Comparison of ENCODE assay signal across 9 mouse cellular contexts in the genomic region with DNA sequence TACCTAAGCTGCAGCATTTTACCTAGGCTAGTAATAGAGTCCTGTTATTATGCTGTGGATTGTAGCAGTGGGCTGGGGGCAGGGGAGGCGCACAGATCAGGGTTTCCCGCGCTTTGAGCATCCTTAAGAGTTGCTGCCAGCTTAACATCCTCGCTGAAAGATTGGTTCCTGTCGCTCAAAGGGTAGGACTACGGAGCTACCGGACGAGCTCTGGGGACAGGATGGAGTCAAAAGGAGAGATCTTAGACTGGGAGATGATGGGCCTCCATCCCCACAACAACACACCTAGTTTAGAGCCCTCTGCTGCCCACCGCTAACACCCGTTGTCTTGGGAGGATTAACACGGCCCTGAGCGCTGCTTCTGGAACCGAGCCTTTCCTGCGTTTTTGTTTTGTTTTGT.
DNase-seq lines count a peak whose midpoint lies in the region; ATAC-seq and TF ChIP-seq lines count a peak whose summit lies in the region.
"Had no signal": no experiment of that assay in that cellular context is flagged by ENCODE, and none has a peak within 500 bp of the region (broad histone marks: within the 10 kb centered on the region; RNA-seq: fewer than 3 reads in every experiment).

No protein-coding gene starts in this region.

- peak overlapping the region; percentile 99 for H3K9ac ChIP-seq in hindbrain, embryonic 14.5 days
- H3K9ac ChIP-seq in neural tube, embryonic 13.5 days: peak overlapping the region; percentile 100
- no peak overlapping the region for H3K9ac ChIP-seq in liver, postnatal 0 days (replicated peaks)

- no peak for TF ChIP-seq CTCF in cerebellum, adult 2 months (IDR thresholded peaks at IDR 0.05; ENCODE audit: borderline replicate concordance, insufficient read depth, low read depth, low read length)
- no peak for TF ChIP-seq CTCF in liver, postnatal 0 days (IDR thresholded peaks at IDR 0.05; ENCODE audit: low read depth)

- DNase-seq in cerebellum, adult 2 months: peak; percentile 31 to 57
- no peak for DNase-seq in cerebellum, adult 8-10 months
- no peak for DNase-seq in embryonic facial prominence, embryonic 10.5 days (ENCODE audit: low spot score)
- DNase-seq in hindbrain, embryonic 14.5 days (ENCODE audit: low spot score): peak; percentile 59
- no peak for DNase-seq in adrenal gland, postnatal 25 days
- DNase-seq in heart, adult 11 months: no peak
- no peak for DNase-seq in liver, postnatal 0 days
- DNase-seq: lung, adult 2 months had no signal

- H3K4me1 ChIP-seq in cerebellum, adult 2 months (ENCODE audit: control insufficient read depth, insufficient read depth, low read length): no peaks in the 10 kb centered on the region; the same call in 1 of the 2 replicates
- H3K4me1 ChIP-seq in embryonic facial prominence, embryonic 10.5 days: peaks cover 23% of the 10 kb centered on the region
- H3K4me1 ChIP-seq in hindbrain, embryonic 14.5 days (replicated peaks; ENCODE audit: control insufficient read depth, insufficient read depth, low read length): peaks cover 19% of the 10 kb centered on the region
- H3K4me1 ChIP-seq in neural tube, embryonic 13.5 days (replicated peaks): peaks cover 35% of the 10 kb centered on the region
- no peaks in the 10 kb centered on the region; the same call in 1 of the 2 replicates for H3K4me1 ChIP-seq in liver, postnatal 0 days (ENCODE audit: insufficient read depth)

- no peaks in the 10 kb centered on the region for H3K9me3 ChIP-seq in embryonic facial prominence, embryonic 10.5 days
- no peaks in the 10 kb centered on the region for H3K9me3 ChIP-seq in hindbrain, embryonic 14.5 days (ENCODE audit: control insufficient read depth, low read length)
- H3K9me3 ChIP-seq in neural tube, embryonic 13.5 days: no peaks in the 10 kb centered on the region
- H3K9me3 ChIP-seq in liver, postnatal 0 days (ENCODE audit: low read length): no peaks in the 10 kb centered on the region

- H3K27me3 ChIP-seq in cerebellum, adult 2 months (ENCODE audit: control insufficient read depth, insufficient read depth, low read length): no peaks in the 10 kb centered on the region
- peaks cover 100% of the 10 kb centered on the region for H3K27me3 ChIP-seq in embryonic facial prominence, embryonic 10.5 days (replicated peaks; ENCODE audit: low read depth, poor library complexity, severe bottlenecking)
- no peaks in the 10 kb centered on the region for H3K27me3 ChIP-seq in hindbrain, embryonic 14.5 days (ENCODE audit: control insufficient read depth, insufficient read depth, low read length)
- H3K27me3 ChIP-seq in neural tube, embryonic 13.5 days: peaks cover 4% of the 10 kb centered on the region; the same call in 1 of the 2 replicates
- peaks cover 77% of the 10 kb centered on the region for H3K27me3 ChIP-seq in liver, postnatal 0 days (ENCODE audit: insufficient read depth, low read length)

- 0 out of 2 replicates have a peak, but pooled peaks have one; percentile 14 for TF ChIP-seq POLR2A in cerebellum, adult 2 months (IDR thresholded peaks at IDR 0.05; ENCODE audit: borderline replicate concordance, insufficient read depth, low read length)

- H3K4me3 ChIP-seq in cerebellum, adult 2 months (replicated peaks; ENCODE audit: insufficient read depth, low read depth, low read length): peak overlapping the region; percentile 73
- peak overlapping the region; percentile 55 for H3K4me3 ChIP-seq in embryonic facial prominence, embryonic 10.5 days
- H3K4me3 ChIP-seq in hindbrain, embryonic 14.5 days (replicated peaks; ENCODE audit: low read length): peak overlapping the region; percentile 75
- peak overlapping the region; percentile 70 for H3K4me3 ChIP-seq in neural tube, embryonic 13.5 days
- no peak overlapping the region for H3K4me3 ChIP-seq in liver, postnatal 0 days (ENCODE audit: low read depth, low read length)

- no peak for ATAC-seq in hindbrain, embryonic 14.5 days (ENCODE audit: low FRiP score)
- ATAC-seq in neural tube, embryonic 13.5 days (ENCODE audit: low read depth): no peak
- ATAC-seq in liver, postnatal 0 days: no peak

- no peaks in the 10 kb centered on the region for H3K36me3 ChIP-seq in embryonic facial prominence, embryonic 10.5 days (replicated peaks)
- H3K36me3 ChIP-seq in hindbrain, embryonic 14.5 days (replicated peaks; ENCODE audit: control insufficient read depth, insufficient read depth): peaks cover 10% of the 10 kb centered on the region
- H3K36me3 ChIP-seq in neural tube, embryonic 13.5 days: peaks cover 9% of the 10 kb centered on the region; the same call in 1 of the 2 replicates
- H3K36me3 ChIP-seq in liver, postnatal 0 days (replicated peaks; ENCODE audit: insufficient read depth, low read length): no peaks in the 10 kb centered on the region

- H3K27ac ChIP-seq in cerebellum, adult 2 months (ENCODE audit: insufficient read depth, low read length): peak overlapping the region; percentile 64
- H3K27ac ChIP-seq in embryonic facial prominence, embryonic 10.5 days (replicated peaks): peak overlapping the region; percentile 85
- H3K27ac ChIP-seq in hindbrain, embryonic 14.5 days: peak overlapping the region; percentile 100
- H3K27ac ChIP-seq in neural tube, embryonic 13.5 days (replicated peaks): peak overlapping the region; percentile 100
- H3K27ac ChIP-seq in liver, postnatal 0 days (ENCODE audit: low read depth): no peak overlapping the region

- 40% methylated on average over 14 of the region's 14 CpGs for WGBS in cerebellum, adult 2 months
- WGBS in embryonic facial prominence, embryonic 10.5 days: under 1% methylated on average over 14 of the region's 14 CpGs
- WGBS in hindbrain, embryonic 14.5 days: under 1% methylated on average over 14 of the region's 14 CpGs
- WGBS in neural tube, embryonic 13.5 days: 1% methylated on average over 14 of the region's 14 CpGs
- under 1% methylated on average over 14 of the region's 14 CpGs for WGBS in liver, postnatal 0 days (ENCODE audit: insufficient replicate concordance)

- TF ChIP-seq EP300 in liver, postnatal 0 days (IDR thresholded peaks at IDR 0.05; ENCODE audit: low read depth): no peak

- peak overlapping the region; percentile 42 for H3K4me2 ChIP-seq in hindbrain, embryonic 14.5 days (replicated peaks)
- peak overlapping the region; percentile 45 for H3K4me2 ChIP-seq in neural tube, embryonic 13.5 days
- H3K4me2 ChIP-seq in liver, postnatal 0 days (ENCODE audit: low read depth, low read length): no peak overlapping the region

Comparison
In these comparisons a context has a peak if more than half of its experiments do, and no peak if none do; other contexts are left out.
1. DNase-seq: peak in cerebellum, adult 2 months (2 of 2) and hindbrain, embryonic 14.5 days (single experiment); none in cerebellum, adult 8-10 months (single experiment), embryonic facial prominence, embryonic 10.5 days (single experiment), adrenal gland, postnatal 25 days (single experiment), heart, adult 11 months (single experiment) and liver, postnatal 0 days (single experiment).